Mouse (Mus musculus) kidney, adult 2 months (tissue): ENCODE results near the gene Dab2ip.

Source experiments
- CTCF ChIP-seq: fragments of 200-500 bp; conservative IDR thresholded peaks from 2 replicates; pipeline ENCODE4 v1.5.1; 2011; ENCODE audit warnings: low read depth, mild to moderate bottlenecking, control low read depth, low read length, moderate library complexity, mixed read lengths; ENCODE audit not compliant: insufficient read depth, insufficient read length
- POLR2A ChIP-seq: fragments of 200-500 bp; IDR thresholded peaks from one replicate; pipeline ENCODE4 v1.6.1; 2011; ENCODE audit warnings: low read depth, low read length, control low read depth

- TF ChIP-seq POLR2A (no peak), CTCF (no peak)
Measured at GRCm38 (mm10) chr2:35576675-35577074, 18.6 kb downstream of the Dab2ip start.
